Mouse (Mus musculus): Measurements from ENCODE around the gene Samd4b. TPM values are rescaled to one million over a fixed set of nuclear protein-coding genes. Genes with fewer than 3 reads are reported as not detected.

The Samd4b gene
- polyA plus RNA-seq, 1 experiment from 2014 or later: 10.5 TPM

- no peak for DNase-seq (ENCODE audit: low spot score)
These were observed 235.4 kb downstream of the Samd4b start for GRCm38 (mm10) chr7:28362441-28363060.

GRCm38 (mm10) chr7:28361647-28362341 lies 236.2 kb downstream of the Samd4b start:
- no peak for DNase-seq (ENCODE audit: low spot score)

GRCm38 (mm10) chr7:28360291-28360690 lies 237.7 kb downstream of the Samd4b start:
- no peak for DNase-seq (ENCODE audit: low spot score)

GRCm38 (mm10) chr7:28359854-28360253 lies 238.1 kb downstream of the Samd4b start:
- DNase-seq (ENCODE audit: low spot score): no peak

GRCm38 (mm10) chr7:28358431-28358830 lies 239.5 kb downstream of the Samd4b start:
- DNase-seq (ENCODE audit: low spot score): no peak

GRCm38 (mm10) chr7:28357984-28358383 lies 240.0 kb downstream of the Samd4b start:
- no peak for DNase-seq (ENCODE audit: low spot score)

GRCm38 (mm10) chr7:28356981-28357380 lies 241.0 kb downstream of the Samd4b start:
- no peak for DNase-seq (ENCODE audit: low spot score)

GRCm38 (mm10) chr7:28355221-28355620 lies 242.7 kb downstream of the Samd4b start:
- DNase-seq (ENCODE audit: low spot score): peak; percentile 69

GRCm38 (mm10) chr7:28354596-28354995 lies 243.3 kb downstream of the Samd4b start:
- DNase-seq (ENCODE audit: low spot score): no peak

GRCm38 (mm10) chr7:28354113-28354581 lies 243.8 kb downstream of the Samd4b start:
- no peak for DNase-seq (ENCODE audit: low spot score)

- DNase-seq (ENCODE audit: low spot score): no peak
These were observed 244.7 kb downstream of the Samd4b start for GRCm38 (mm10) chr7:28353267-28353666.

- no peak for DNase-seq (ENCODE audit: low spot score)
These were observed 246.2 kb downstream of the Samd4b start for GRCm38 (mm10) chr7:28351676-28352191.

- peak; percentile 99 for DNase-seq (ENCODE audit: low spot score)
These were observed 247.6 kb downstream of the Samd4b start, which contains the start of gene Rps16 for GRCm38 (mm10) chr7:28350155-28350883. Gene Rps16 (plus strand): TSS chr7:28350652.

Small RNAs within 50 kb of the gene (microRNA-seq; reads per million reads assigned to microRNA genes)
- gene Mir7049 (ENCODE audit: borderline number of aligned reads): 1.2 reads per million

Other genes with a start within 250 kb of the Samd4b start
- gene Rps16, start 247.5 kb downstream of the Samd4b start, polyA plus RNA-seq (2015; fragmentation: Nextera tagmentation; extraction: Ambion mirVana): 1,689 and 1,723 TPM in 2 replicates
- 35.4 and 49.6 TPM in 2 replicates for gene Plekhg2, start 225.5 kb downstream of the Samd4b start, polyA plus RNA-seq (2015; fragmentation: Nextera tagmentation; extraction: Ambion mirVana)
- 70.6 and 72.0 TPM in 2 replicates for gene Zfp36, start 217.9 kb downstream of the Samd4b start, polyA plus RNA-seq (2015; fragmentation: Nextera tagmentation; extraction: Ambion mirVana)
- 42.0 and 42.5 TPM in 2 replicates for gene Med29, start 205.4 kb downstream of the Samd4b start, polyA plus RNA-seq (2015; fragmentation: Nextera tagmentation; extraction: Ambion mirVana)
- 59.3 and 64.0 TPM in 2 replicates for gene Paf1, start 205.2 kb downstream of the Samd4b start, polyA plus RNA-seq (2015; fragmentation: Nextera tagmentation; extraction: Ambion mirVana)
- gene Gmfg, start 160.7 kb downstream of the Samd4b start, polyA plus RNA-seq (2015; fragmentation: Nextera tagmentation; extraction: Ambion mirVana): 777 and 920 TPM in 2 replicates
- gene Lrfn1, start 146.2 kb downstream of the Samd4b start, polyA plus RNA-seq (2015; fragmentation: Nextera tagmentation; extraction: Ambion mirVana): 0.86 and 1.1 TPM in 2 replicates
- gene Ifnl2, start 87.7 kb downstream of the Samd4b start, polyA plus RNA-seq (2015; fragmentation: Nextera tagmentation; extraction: Ambion mirVana): 0.30 TPM in 1 of 2 replicates, not detected in the other
- gene Ifnl3, start 75.3 kb downstream of the Samd4b start, polyA plus RNA-seq (2015; fragmentation: Nextera tagmentation; extraction: Ambion mirVana): 0.26 and 0.34 TPM in 2 replicates
- 0.27 and 1.1 TPM in 2 replicates for gene Sycn, start 57.3 kb downstream of the Samd4b start, polyA plus RNA-seq (2015; fragmentation: Nextera tagmentation; extraction: Ambion mirVana)
- 0.27 and 0.64 TPM in 2 replicates for gene Nccrp1, start 50.9 kb downstream of the Samd4b start, polyA plus RNA-seq (2015; fragmentation: Nextera tagmentation; extraction: Ambion mirVana)
- gene Pak4, start within 50 bp of the Samd4b start, polyA plus RNA-seq (2015; fragmentation: Nextera tagmentation; extraction: Ambion mirVana): 15.4 and 20.3 TPM in 2 replicates
- gene Acp7, start 33.2 kb upstream of the Samd4b start, polyA plus RNA-seq (2015; fragmentation: Nextera tagmentation; extraction: Ambion mirVana): 0.06 and 0.07 TPM in 2 replicates
- gene Fbxo27, start 94.7 kb upstream of the Samd4b start, polyA plus RNA-seq (2015; fragmentation: Nextera tagmentation; extraction: Ambion mirVana): 15.7 and 16.3 TPM in 2 replicates
- 3.8 and 6.3 TPM in 2 replicates for gene Fbxo17, start 118.7 kb upstream of the Samd4b start, polyA plus RNA-seq (2015; fragmentation: Nextera tagmentation; extraction: Ambion mirVana)
- gene Mrps12, start 143.7 kb upstream of the Samd4b start, polyA plus RNA-seq (2015; fragmentation: Nextera tagmentation; extraction: Ambion mirVana): 169 and 190 TPM in 2 replicates
- gene Sars2, start 143.8 kb upstream of the Samd4b start, polyA plus RNA-seq (2015; fragmentation: Nextera tagmentation; extraction: Ambion mirVana): 22.5 and 25.3 TPM in 2 replicates
- gene Ccer2, start 158.0 kb upstream of the Samd4b start, polyA plus RNA-seq (2015; fragmentation: Nextera tagmentation; extraction: Ambion mirVana): 0.26 and 0.45 TPM in 2 replicates
- gene Sirt2, start 168.6 kb upstream of the Samd4b start, polyA plus RNA-seq (2015; fragmentation: Nextera tagmentation; extraction: Ambion mirVana): 57.2 and 63.9 TPM in 2 replicates
- 70.0 and 74.9 TPM in 2 replicates for gene Nfkbib, start 169.4 kb upstream of the Samd4b start, polyA plus RNA-seq (2015; fragmentation: Nextera tagmentation; extraction: Ambion mirVana)
- 75.9 and 105 TPM in 2 replicates for gene Rinl, start 190.8 kb upstream of the Samd4b start, polyA plus RNA-seq (2015; fragmentation: Nextera tagmentation; extraction: Ambion mirVana)
- 285 and 358 TPM in 2 replicates for gene Hnrnpl, start 210.4 kb upstream of the Samd4b start, polyA plus RNA-seq (2015; fragmentation: Nextera tagmentation; extraction: Ambion mirVana)
- 167 and 184 TPM in 2 replicates for gene Ech1, start 227.1 kb upstream of the Samd4b start, polyA plus RNA-seq (2015; fragmentation: Nextera tagmentation; extraction: Ambion mirVana)
- 10.1 and 12.0 TPM in 2 replicates for gene Lgals4, start 235.7 kb upstream of the Samd4b start, polyA plus RNA-seq (2015; fragmentation: Nextera tagmentation; extraction: Ambion mirVana)